Mouse (Mus musculus): ENCODE data around the gene Qdpr.

The Qdpr gene

DNA sequence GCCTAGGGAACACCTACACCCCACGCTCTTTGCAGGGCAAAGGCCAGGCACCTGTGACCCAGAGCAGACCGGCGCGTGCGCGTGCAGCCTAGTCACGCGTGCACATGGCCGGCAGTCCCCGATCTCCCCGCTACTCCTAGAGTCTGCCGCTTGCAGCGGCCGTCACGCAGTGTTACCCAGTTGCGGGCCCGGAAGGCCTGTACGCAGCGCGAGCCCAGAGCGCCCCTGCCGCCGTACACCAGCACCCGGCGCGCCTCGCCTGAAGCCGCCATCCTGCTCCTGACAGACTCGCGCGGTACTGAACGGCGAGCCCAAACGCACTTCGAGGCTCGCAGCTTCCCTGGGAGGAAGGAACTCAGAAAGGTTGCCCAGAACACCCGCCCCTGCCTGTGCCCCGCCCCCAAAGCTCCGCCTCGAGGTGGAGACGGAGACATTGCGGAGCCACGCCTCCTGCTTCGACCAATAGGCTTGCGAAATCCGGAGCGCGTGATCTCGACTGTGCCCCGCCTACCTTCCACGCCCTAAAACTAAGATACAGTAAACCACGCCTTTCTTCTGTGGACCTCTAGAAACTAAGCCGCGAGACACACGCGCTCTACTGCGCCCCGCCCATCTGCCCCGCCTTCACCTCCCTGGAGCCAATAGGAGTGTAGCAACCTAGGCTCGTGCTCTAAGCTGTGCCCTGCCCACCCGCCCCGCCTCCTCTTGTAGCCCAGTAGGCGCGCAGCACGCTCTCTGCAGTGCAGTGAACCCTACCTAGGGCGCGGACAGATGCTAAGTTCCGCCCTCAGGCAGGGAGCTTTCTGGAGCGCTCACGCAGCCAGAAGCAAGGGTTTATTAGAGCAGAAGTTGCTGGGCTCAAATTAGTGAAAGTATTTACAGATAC is at the start of gene Qdpr:
Gene Qdpr, minus strand, starts transcription at position 406 of the 886 bp plus-strand sequence.
- peak; percentile 99 for DNase-seq

DNA sequence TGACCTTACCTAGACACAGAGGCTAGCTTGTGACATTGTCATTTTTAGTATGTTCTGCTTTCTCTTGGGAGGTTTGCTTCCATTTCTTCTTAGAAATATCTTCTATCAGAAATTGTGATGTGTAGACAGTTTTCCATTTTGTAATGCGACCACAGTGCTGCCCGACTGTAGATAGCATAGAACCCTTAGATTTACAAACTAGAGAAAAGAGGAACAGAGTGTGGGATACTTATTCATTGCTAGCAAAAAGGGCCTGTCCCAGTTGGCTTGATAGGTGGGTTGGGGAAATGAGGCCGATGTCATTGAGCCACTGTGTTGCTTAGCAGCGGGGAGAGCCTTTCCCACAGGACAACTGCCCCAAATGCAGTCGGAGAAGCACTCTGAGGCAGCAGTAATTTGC is 47.5 kb upstream of the Qdpr start:
- no peak for DNase-seq

DNA sequence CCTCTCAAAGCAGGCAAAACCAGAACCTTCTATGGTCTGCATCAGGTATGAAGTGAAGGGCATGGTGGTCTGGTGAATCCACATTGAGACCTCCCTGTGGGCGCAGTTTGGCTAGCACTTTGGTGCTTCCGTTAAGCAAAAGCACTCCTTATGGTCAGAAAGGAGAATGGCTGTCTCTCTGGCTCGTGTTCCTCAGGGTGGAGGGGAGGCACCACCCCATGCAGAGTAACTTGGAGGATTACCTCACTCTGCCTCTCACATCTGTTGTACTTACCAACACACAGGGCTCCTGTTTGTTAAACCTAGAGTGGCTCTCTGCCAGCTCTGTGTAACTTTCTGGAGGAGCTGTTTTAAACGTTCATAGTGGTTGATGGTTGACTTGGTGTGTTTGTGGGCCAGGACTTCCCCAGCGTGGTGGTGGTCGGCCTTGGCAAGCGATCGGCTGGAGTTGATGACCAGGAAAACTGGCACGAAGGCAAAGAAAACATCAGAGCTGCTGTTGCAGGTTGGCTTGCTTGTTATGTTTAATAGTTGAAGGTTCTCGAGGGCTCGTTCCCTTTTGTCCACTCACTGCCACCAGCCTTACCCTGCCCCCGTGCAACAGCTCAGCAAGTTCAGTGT is 47.0 kb upstream of the Qdpr start:
- no peak for DNase-seq

DNA sequence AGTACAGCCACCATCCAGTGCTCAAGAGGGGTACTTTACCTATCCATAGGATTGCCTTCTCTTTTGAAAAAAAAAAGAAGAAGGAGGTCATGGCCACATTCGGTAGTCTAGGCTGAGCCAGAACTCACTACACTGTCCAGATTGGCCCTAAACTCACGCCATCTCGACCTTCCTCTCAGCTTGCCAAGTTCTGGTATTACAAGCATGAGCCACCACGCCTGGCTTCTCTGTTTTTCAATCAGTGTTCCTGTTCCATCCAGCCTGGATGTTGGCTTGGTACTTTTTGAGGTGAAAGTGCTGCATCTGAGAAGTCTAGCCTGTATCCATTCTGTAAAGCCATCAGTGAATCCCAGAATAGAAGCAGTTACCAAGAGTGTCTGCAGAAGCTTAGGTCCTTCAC is 46.4 kb upstream of the Qdpr start:
- DNase-seq: no peak

DNA sequence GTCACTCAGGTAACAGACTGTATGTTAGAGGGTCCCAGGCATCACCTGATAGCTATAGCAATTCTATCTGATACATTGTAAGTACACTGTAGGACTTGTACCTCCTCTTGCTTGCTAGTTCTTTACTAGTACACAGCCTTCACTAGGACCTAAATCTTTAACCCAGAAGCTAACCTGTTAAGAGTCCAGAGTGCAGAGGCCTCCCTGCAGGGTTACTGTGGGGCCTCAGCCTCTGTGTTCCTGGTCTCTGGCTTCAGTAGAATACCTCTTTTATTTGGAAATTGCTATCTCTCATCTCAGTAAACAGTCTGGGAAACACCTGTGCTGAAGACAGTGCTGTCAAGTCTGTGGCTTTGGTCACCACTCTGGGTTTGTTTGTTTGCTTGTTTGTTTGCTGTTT is 46.0 kb upstream of the Qdpr start:
- no peak for DNase-seq

DNA sequence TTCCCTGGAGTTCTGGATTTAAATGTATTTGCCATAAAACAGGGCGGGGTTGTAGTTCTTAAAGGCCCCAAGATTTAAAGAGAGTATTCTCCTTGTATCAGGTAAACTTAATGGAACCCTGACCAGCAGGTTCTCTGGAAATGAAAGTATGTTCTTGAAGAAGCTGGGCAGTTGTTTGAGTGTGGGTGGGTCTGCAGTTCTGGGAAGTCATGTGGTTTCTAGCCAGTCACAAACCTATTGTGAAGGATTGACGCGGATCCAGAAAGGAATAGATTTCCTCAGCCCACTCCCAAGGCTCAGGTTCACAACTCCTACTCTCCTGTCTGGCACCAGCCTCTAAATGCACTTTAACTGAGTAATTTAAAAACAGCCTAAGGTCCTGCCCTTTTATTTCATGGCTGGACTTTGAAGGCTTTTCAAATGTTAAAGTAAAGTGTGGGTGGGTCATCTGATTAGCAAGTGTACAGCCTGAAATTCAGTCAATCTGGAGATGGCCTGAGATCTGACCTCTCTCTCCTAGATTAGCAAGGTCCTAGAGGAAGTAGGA is 45.5 kb upstream of the Qdpr start:
- no peak for DNase-seq

DNA sequence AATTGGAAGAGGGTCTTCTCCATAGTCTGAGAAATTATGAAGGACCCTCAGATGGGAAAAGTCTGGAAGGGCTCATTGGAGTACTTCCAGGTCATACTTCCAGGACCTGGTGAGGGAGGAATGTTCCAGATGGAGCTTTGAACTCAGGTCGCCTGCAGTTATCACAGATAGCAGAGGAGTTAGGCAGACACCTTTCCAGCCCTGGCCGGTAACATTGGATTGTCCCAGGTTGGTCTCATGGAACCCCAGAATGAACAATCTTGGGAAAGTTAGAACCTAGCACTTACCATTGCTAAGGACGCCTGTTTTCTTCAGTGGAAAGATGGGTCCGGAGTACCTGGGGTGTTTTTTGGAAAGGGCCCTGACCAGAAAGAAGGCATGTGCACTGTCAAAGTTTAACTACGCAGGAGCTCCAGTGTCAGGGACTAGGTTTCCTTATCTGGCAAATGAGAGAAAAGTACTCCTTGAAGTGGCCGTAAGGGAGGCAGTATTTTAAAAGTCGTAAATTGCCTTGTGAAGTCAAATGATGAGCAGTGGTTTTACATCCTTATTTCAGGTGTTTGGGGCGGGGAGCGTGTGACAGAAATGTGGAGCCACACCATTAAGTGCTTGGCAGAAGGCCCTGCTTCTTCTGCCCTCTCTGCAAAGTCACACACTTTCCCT is 44.2 kb upstream of the Qdpr start:
- DNase-seq: no peak

DNA sequence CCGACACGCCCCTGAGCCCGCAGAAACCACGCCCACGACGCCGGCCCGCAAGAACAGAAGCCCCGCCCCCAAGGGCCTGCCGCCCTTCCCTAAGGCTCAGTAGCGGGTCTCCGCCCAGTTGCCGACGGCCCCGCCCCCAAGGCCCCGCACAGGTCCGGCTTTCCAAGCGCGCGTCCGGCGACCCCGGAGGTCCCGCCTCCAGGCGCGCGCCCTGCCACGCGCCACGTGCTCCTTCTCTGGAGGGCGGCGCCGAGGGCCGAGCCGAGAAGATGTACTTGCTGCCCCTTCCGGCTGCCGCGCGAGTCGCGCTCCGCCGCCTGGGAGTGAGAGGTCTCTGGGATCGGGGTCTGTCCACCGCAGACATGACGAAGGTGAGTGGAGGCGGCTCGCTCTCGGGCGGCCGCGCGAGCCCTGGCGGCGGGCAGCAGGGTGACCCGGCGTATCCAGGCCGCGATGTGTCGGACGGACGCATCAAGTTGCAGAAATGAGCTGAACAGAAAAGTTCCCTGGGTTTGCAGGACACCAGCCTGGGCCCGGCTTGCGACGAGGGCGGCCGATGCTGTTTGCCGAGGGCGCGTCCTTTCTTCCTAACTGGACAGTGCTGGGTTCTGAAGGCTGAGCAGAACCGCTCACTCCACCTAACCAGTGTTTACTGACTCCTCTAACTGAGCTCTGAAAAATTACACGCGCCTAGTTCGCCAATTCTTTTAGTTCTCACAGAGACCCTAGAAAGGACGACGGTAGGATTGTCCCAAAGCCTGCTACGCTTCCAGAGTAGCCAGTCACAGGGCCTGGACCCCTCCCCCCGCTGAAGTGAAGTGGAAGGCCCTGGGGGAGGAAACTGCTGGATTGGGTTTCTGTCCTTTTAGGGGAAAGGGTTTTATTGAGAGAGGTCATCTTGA is 43.4 kb upstream of the Qdpr start, which contains the start of gene Lap3:
Gene Lap3, plus strand, starts transcription at position 184 of the 902 bp plus-strand sequence.
- peak; percentile 99 for DNase-seq

DNA sequence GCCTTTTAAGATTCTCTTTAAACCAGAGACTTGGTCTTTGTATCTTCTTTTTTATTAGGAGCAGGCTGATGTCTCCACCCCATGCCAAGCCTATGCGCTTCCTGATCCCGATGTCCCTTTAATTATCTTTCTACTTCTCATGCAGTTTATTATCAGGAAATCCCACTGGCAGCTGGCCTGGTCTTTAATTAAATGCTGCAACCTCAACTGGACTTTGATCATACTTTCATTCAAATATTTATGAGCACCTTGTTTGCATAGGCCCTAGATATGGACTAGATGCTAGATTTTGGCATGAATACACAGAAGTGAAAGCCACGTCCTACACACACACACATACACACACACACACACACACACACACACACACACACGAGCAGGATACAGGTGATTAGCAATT is 41.7 kb upstream of the Qdpr start:
- DNase-seq: no peak

DNA sequence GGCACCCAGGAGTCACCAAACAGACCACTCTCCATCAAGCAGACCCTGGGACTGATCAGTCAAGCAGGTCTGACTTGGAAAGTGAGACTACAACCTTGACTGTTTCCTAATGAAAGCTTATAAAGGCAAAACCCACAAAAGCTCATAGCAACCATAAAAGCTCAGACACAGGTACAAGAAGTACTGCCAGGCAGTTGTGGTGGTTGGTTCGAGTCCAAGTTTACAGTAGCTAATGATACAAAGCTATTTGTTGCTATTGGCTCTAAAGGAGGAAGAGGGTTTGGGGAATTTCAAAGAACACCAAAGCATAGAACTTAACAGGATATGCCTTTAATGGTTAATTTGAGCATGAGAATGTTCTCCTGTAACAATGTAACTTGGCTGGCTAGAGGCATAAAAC is 33.6 kb upstream of the Qdpr start:
- DNase-seq: no peak

DNA sequence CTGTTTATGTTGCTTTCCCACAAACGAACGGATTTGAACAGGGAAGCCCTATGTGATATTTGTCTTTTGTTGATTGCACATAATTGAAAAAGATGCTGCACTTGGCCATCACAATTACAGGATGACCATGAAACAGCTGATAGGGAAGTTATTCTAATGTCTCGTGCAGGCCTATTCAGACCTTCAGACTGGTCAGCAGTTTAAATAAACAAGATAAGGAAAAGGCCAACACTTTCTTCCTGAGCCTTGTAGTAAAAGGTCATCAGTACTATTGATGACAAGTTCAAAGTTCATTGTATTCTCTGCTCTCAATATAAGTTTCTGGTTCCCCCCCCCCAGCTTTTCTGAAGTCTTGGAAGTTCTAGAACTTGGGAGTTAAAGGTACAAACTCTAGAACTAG is 32.6 kb upstream of the Qdpr start:
- no peak for DNase-seq

DNA sequence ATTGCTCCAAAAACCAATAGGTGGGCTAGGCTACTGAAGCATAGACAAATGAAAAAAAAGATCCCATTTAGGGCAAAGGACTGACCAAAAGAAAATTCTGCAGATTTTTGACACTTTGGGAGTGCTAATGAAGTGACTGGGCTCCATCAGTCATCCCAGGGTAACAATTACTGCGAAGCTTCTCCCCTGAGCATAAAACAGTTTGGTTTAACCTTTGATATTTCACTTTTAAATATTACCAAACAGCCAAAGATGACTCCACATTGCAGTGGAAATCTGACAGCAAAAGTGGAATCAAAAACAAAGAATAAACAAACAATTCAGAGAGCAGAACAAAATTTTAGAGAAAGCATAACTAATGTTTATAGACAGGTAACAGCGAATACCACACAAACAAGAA is 31.1 kb upstream of the Qdpr start:
- no peak for DNase-seq

DNA sequence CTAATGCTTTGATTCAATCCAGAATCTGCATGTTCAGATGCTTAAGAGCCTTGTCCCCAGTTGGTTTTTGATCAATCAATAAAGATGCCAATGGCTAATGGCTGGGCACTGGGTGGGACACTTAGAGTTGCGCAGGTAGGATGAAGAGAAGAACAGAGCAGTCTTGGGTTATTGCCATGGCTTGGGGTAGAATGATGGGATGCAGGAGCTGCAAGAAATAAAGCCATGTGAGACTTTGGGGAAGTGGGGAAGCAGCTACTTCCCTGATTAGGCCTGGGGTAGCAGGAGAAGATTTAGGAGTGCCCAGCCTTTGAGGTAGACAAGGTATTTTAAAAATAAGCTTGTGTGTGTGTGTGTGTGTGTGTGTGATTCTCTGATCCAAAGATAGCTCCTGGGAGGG is 30.0 kb upstream of the Qdpr start:
- no peak for DNase-seq

DNA sequence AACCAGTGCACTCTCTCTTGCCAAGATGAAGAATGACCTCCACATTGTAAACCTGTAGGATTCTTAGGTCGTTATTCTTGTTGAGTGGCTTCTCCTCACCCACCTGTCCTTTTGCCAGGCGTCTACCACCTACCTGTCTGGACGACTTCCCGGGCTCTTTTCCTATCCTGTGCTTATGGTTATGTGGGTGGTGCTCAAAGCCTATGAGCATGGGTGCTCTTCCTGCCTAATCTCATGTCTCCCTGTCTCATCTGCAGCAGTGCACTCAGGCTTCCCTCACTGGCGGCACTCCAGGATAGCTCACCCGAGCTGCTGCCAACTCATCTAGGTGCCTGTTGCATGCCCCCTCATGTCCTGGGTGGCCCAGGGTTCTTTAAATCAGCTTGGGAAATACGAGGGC is 27.6 kb upstream of the Qdpr start:
- no peak for DNase-seq

DNA sequence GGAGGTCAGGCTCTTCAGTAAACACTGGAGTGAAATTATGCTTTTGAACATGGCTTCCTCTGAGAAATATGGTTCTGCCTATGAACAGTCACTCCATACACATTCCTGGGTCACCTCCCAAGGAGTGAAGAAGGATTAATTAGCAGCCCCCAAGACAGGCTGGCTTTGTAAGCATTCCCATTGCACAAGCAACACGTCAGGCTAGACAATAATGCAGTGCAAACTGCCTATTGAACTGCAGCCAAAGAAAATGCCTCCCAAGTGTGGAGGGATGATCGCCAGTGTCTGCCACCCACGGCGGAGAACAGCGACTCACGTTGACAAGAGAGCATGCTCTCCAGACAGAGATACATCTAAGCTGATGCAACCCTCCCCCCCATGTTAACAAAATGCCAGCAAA is 26.3 kb upstream of the Qdpr start:
- DNase-seq: no peak

DNA sequence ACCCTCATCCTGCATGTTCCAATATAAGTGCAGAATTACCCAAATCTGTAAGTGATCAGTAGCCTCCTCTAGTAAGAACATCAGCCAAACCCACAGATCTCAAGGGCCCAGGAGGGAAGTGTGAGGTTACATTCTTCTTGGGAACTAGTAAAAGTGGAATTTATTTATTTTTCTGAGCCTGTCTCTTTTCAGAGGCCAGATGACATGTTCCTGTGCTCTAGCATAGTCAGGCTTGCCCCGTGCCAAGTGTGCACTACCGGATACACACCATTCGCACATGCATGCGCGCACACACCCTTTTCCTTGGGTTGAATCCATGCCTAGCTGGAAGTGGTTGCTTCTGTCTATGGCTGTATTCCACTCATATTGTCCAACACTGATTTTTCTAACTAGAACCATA is 25.7 kb upstream of the Qdpr start:
- DNase-seq: no peak

DNA sequence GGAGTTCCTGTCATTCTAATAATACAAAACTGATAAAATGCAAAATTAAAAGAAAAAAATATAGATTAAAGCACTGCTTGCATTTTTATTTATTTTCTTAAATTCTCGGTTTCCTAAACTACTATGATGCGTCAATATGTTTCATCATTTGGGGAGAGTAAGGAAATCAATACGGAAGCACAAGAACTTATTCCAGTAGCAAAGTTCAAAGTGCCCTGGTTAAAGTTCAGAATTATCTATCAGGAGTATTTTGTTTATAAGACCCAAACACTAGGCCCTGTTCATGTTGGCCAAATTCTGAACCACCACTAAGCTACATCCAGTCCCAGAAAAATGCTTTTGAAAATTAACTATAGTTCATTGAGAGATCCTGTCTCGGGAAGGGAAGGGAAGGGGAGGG is 24.7 kb upstream of the Qdpr start:
- DNase-seq: no peak

DNA sequence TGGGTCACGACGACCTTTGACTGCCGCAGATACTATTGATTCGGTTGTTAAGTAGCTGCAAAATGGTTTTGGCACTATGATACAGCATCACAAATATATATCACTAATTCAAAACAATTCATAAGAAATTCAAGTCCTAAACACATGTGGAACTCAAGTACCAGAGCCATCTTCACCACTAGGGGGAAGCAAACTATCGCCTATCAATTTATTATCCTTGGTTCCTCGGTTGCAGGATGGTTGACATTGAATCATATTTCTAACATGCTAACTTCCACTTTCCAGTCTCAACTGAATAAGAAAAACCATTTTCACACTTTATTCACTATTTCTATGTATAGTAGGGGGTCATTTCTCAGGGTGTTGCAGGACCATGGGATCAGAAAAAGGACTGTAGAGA is 24.2 kb upstream of the Qdpr start:
- DNase-seq: peak; percentile 81

DNA sequence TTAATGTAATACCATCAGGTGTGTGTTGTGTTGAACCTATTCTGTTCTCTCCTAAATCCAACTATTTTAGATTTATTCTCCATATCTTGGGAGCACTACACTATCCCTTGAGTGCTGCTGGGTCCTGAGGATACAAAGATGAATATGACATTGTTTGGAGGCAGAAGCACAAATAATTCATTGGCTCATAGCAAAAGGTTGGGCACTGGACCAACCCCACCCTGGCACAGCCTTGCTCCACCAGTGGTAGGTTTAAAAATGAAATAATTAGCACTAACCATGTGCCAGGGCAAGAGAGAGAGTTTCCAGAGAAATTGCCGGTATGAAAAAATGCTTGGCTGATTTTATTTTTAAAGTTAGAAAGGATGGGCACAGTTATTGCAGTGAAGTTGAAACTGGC is 23.5 kb upstream of the Qdpr start:
- no peak for DNase-seq

DNA sequence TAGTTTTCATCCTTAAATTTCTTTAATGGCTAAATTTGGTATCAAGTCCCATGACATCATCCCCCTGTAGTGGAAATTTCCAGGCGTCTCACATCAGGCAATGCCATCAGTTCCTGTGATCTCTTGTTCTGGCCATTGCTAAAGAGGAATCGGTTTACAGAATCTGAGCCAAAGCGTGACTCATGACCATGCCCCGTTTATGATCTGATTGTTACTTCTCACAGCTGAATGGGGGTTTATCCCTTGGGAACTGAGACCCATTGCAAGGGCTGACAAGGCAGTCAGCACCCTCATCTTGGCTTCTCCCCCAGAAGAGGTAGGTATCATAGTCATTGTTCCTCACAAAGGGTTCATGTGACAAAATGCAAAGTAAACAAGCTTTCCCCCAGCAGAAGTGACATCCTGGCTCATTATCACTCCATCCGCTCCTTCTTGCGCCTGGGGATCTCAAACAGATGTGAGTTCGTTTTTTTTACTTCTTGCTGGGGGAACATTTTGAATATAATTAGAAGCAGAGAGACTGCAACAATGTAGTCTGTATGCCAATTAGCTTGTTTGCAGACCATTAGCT is 22.9 kb upstream of the Qdpr start:
- no peak for DNase-seq

DNA sequence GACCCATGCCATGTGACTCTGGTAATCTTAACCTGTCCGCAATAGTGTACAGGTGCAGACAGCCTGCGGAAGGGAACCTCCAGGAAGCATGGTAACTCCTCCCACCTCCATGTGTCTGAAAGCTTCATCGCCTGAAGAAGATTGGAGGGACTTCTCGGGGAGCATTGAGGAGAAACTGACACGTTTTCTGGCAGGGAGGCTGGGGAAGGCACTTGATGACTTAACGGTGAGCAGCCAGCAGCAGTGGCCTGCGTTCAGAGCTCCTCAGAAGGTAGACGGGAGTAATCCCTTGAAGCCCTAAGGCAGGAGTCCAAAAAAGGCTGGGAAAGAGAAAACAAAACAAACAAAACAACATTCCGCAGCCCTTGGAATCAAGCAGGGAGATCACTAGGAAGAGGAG is 4.4 kb upstream of the Qdpr start:
- no peak for DNase-seq

DNA sequence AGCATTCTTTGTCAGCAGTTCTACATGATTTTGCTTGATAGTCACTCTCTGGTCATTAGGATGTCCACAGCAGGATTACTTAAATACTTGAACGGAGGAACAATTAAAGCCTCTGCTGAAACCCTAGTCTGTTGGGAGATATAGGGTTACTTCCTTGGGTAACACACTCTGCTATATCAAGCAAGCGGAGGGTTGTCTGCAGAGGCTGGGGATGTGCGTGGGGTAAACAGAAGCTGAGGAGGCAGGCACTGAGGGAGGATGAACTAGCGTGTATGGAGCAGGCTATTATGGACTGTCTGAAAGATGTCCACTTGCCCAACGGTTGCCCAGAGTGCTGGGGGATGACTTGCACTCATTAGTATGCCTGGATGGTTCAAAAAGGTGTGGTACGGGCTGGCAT is 3.4 kb upstream of the Qdpr start, which contains the start of gene Clrn2:
Gene Clrn2, plus strand, starts transcription at position 301 of the 400 bp plus-strand sequence.
- no peak for DNase-seq

Data from embryo, embryonic 11 days (tissue).